Comparison of ENCODE assay signal across 22 mouse cellular contexts in genomic region chr13:35726025-35726424, GRCm38 (mm10).
DNase-seq lines count a peak whose midpoint lies in the region; ATAC-seq and TF ChIP-seq lines count a peak whose summit lies in the region.
"Had no signal": no experiment of that assay in that cellular context is flagged by ENCODE, and none has a peak within 500 bp of the region (broad histone marks: within the 10 kb centered on the region; RNA-seq: fewer than 3 reads in every experiment).

No protein-coding gene starts in this region.

- no peak overlapping the region for H3K9ac ChIP-seq in liver, postnatal 0 days (replicated peaks)
- no peak overlapping the region for H3K9ac ChIP-seq in liver, embryonic 12.5 days
- H3K9ac ChIP-seq in liver, embryonic 11.5 days (ENCODE audit: low read depth, low read length) = no peak overlapping the region
- no peak overlapping the region for H3K9ac ChIP-seq in liver, embryonic 13.5 days
- H3K9ac ChIP-seq in liver, embryonic 14.5 days (replicated peaks) = no peak overlapping the region
- H3K9ac ChIP-seq in kidney, embryonic 15.5 days = no peak overlapping the region

- no peaks in the 10 kb centered on the region for H3K27me3 ChIP-seq in liver, postnatal 0 days (ENCODE audit: insufficient read depth, low read length)
- H3K27me3 ChIP-seq in liver, embryonic 12.5 days (replicated peaks) = no peaks in the 10 kb centered on the region
- no peaks in the 10 kb centered on the region for H3K27me3 ChIP-seq in liver, embryonic 11.5 days (replicated peaks; ENCODE audit: control insufficient read depth, insufficient read depth, low read length)
- no peaks in the 10 kb centered on the region for H3K27me3 ChIP-seq in liver, embryonic 13.5 days
- H3K27me3 ChIP-seq in liver, embryonic 14.5 days (ENCODE audit: control insufficient read depth, insufficient read depth, low read length) = no peaks in the 10 kb centered on the region
- no peaks in the 10 kb centered on the region for H3K27me3 ChIP-seq in kidney, embryonic 15.5 days
- H3K27me3 ChIP-seq: CH12.LX, Patski had no signal

- no peak for TF ChIP-seq EP300 in liver, postnatal 0 days (IDR thresholded peaks at IDR 0.05; ENCODE audit: low read depth)
- TF ChIP-seq EP300 in liver, embryonic 14.5 days (IDR thresholded peaks at IDR 0.05; ENCODE audit: low read depth) = no peak

- no peak overlapping the region for H3K27ac ChIP-seq in liver, postnatal 0 days (ENCODE audit: low read depth)
- H3K27ac ChIP-seq in liver, embryonic 12.5 days = no peak overlapping the region
- H3K27ac ChIP-seq in liver, embryonic 11.5 days (ENCODE audit: low read depth, low read length) = no peak overlapping the region
- no peak overlapping the region for H3K27ac ChIP-seq in liver, embryonic 13.5 days
- no peak overlapping the region for H3K27ac ChIP-seq in liver, embryonic 14.5 days
- H3K27ac ChIP-seq in kidney, embryonic 15.5 days = no peak overlapping the region

- DNase-seq in liver = peak; percentile 50
- no peak for DNase-seq in liver, postnatal 0 days
- DNase-seq in liver, embryonic 11.5 days (ENCODE audit: low spot score) = no peak
- DNase-seq in liver, embryonic 13.5 days = no peak
- DNase-seq in liver, embryonic 14.5 days (ENCODE audit: low read depth in 3 of 3, low spot score in 3 of 3) = no peak
- DNase-seq in frontal cortex, postnatal 36 days (ENCODE audit: low spot score in 2 of 2) = no peak
- DNase-seq: adrenal gland, adult 2 months; adrenal gland, adult 8-10 months; adrenal gland, postnatal 10 days; adrenal gland, postnatal 14 days; adrenal gland, postnatal 25 days; adrenal gland, postnatal 36 days; B cell, adult 2 months; cerebellum, adult 11 months; cerebellum, adult 11-12 months had no signal

- no peak for TF ChIP-seq CTCF in liver, postnatal 0 days (IDR thresholded peaks at IDR 0.05; ENCODE audit: low read depth)
- no peak for TF ChIP-seq CTCF in liver, embryonic 14.5 days (IDR thresholded peaks at IDR 0.05; ENCODE audit: low read depth)

- H3K36me3 ChIP-seq in liver, postnatal 0 days (replicated peaks; ENCODE audit: insufficient read depth, low read length) = no peaks in the 10 kb centered on the region
- H3K36me3 ChIP-seq in liver, embryonic 12.5 days = no peaks in the 10 kb centered on the region
- H3K36me3 ChIP-seq in liver, embryonic 11.5 days (ENCODE audit: control insufficient read depth, insufficient read depth, low read length) = no peaks in the 10 kb centered on the region
- no peaks in the 10 kb centered on the region for H3K36me3 ChIP-seq in liver, embryonic 13.5 days
- H3K36me3 ChIP-seq in liver, embryonic 14.5 days (replicated peaks; ENCODE audit: control insufficient read depth, insufficient read depth, low read depth) = no peaks in the 10 kb centered on the region
- H3K36me3 ChIP-seq in kidney, embryonic 15.5 days = no peaks in the 10 kb centered on the region
- H3K36me3 ChIP-seq: G1E had no signal

- 0 out of 2 replicates have a peak, but pooled peaks cover 4% of the 10 kb centered on the region for H3K9me3 ChIP-seq in liver, postnatal 0 days (ENCODE audit: low read length)
- H3K9me3 ChIP-seq in liver, embryonic 12.5 days (replicated peaks) = no peaks in the 10 kb centered on the region
- H3K9me3 ChIP-seq in liver, embryonic 11.5 days (ENCODE audit: control insufficient read depth, low read length) = no peaks in the 10 kb centered on the region
- H3K9me3 ChIP-seq in liver, embryonic 13.5 days (replicated peaks) = no peaks in the 10 kb centered on the region
- H3K9me3 ChIP-seq in liver, embryonic 14.5 days (ENCODE audit: control insufficient read depth, low read length) = no peaks in the 10 kb centered on the region
- 0 out of 2 replicates have a peak, but pooled peaks cover 2% of the 10 kb centered on the region for H3K9me3 ChIP-seq in kidney, embryonic 15.5 days (replicated peaks)
- H3K9me3 ChIP-seq: G1E had no signal

- 78% methylated on average over 3 of the region's 3 CpGs for WGBS in liver, postnatal 0 days (ENCODE audit: insufficient replicate concordance)
- WGBS in liver, embryonic 12.5 days (ENCODE audit: insufficient replicate concordance) = 55% methylated on average over 3 of the region's 3 CpGs
- WGBS in liver, embryonic 11.5 days = 75% methylated on average over 3 of the region's 3 CpGs
- 37% methylated on average over 3 of the region's 3 CpGs for WGBS in liver, embryonic 13.5 days (ENCODE audit: insufficient replicate concordance)
- 36% methylated on average over 3 of the region's 3 CpGs for WGBS in liver, embryonic 14.5 days (ENCODE audit: insufficient replicate concordance)
- 93% methylated on average over 3 of the region's 3 CpGs for WGBS in kidney, embryonic 15.5 days

- no peaks in the 10 kb centered on the region for H3K4me1 ChIP-seq in liver, postnatal 0 days (ENCODE audit: insufficient read depth)
- peaks cover 8% of the 10 kb centered on the region for H3K4me1 ChIP-seq in liver, embryonic 12.5 days
- H3K4me1 ChIP-seq in liver, embryonic 11.5 days (replicated peaks; ENCODE audit: control insufficient read depth, insufficient read depth, low read length) = no peaks in the 10 kb centered on the region
- peaks cover 8% of the 10 kb centered on the region; the same call in 1 of the 2 replicates for H3K4me1 ChIP-seq in liver, embryonic 13.5 days (replicated peaks)
- peaks cover 2% of the 10 kb centered on the region in 2 experiments; a peak in 1 of 4 replicates for H3K4me1 ChIP-seq in liver, embryonic 14.5 days (replicated peaks; ENCODE audit: control insufficient read depth in 2 of 2, insufficient read depth in 2 of 2, low read length in 1 of 2)
- H3K4me1 ChIP-seq in kidney, embryonic 15.5 days = no peaks in the 10 kb centered on the region

- ATAC-seq in liver, postnatal 0 days = no peak
- ATAC-seq in liver, embryonic 12.5 days = peak; percentile 65; the same call in 1 of the 2 replicates
- ATAC-seq in liver, embryonic 11.5 days (replicated peaks; ENCODE audit: low FRiP score) = no peak
- peak; percentile 47; the same call in 1 of the 2 replicates for ATAC-seq in liver, embryonic 13.5 days (ENCODE audit: low read depth)
- ATAC-seq in liver, embryonic 14.5 days (ENCODE audit: insufficient read depth) = peak; percentile 58; the same call in 1 of the 2 replicates
- no peak for ATAC-seq in kidney, embryonic 15.5 days (replicated peaks; ENCODE audit: low FRiP score)
- ATAC-seq: activated CD4-positive, CD25-positive, alpha-beta regulatory T cell, adult 4 months; CD4-positive, CD25-positive, alpha-beta regulatory T cell, adult 4 months; Patski had no signal

- no peak overlapping the region for H3K4me3 ChIP-seq in liver, postnatal 0 days (ENCODE audit: low read depth, low read length)
- H3K4me3 ChIP-seq in liver, embryonic 12.5 days = no peak overlapping the region
- no peak overlapping the region for H3K4me3 ChIP-seq in liver, embryonic 11.5 days (ENCODE audit: low read depth, low read length)
- no peak overlapping the region for H3K4me3 ChIP-seq in liver, embryonic 13.5 days (replicated peaks)
- H3K4me3 ChIP-seq in liver, embryonic 14.5 days (ENCODE audit: insufficient read depth in 1 of 2, low read depth in 2 of 2, low read length in 2 of 2) = no peak overlapping the region
- H3K4me3 ChIP-seq in kidney, embryonic 15.5 days (replicated peaks) = no peak overlapping the region

- no peak overlapping the region for H3K4me2 ChIP-seq in liver, postnatal 0 days (ENCODE audit: low read depth, low read length)
- no peak overlapping the region for H3K4me2 ChIP-seq in liver, embryonic 12.5 days
- no peak overlapping the region for H3K4me2 ChIP-seq in liver, embryonic 11.5 days
- H3K4me2 ChIP-seq in liver, embryonic 13.5 days = no peak overlapping the region
- no peak overlapping the region for H3K4me2 ChIP-seq in liver, embryonic 14.5 days (ENCODE audit: low read depth)
- no peak overlapping the region for H3K4me2 ChIP-seq in kidney, embryonic 15.5 days

Comparison
In these comparisons a context has a peak if more than half of its experiments do, and no peak if none do; other contexts are left out.
1. ATAC-seq: peak in liver, embryonic 12.5 days (single experiment), liver, embryonic 13.5 days (single experiment) and liver, embryonic 14.5 days (single experiment); none in liver, postnatal 0 days (single experiment), liver, embryonic 11.5 days (single experiment) and kidney, embryonic 15.5 days (single experiment).